Mouse (Mus musculus) bone marrow, adult 2 months (tissue): Measurements from ENCODE around the gene Cad.

ENCODE experiments used
- CTCF ChIP-seq: fragments of 200-500 bp; IDR thresholded peaks from 2 replicates; pipeline ENCODE4 v1.5.1; 2011; ENCODE audit warnings: low read length, control low read depth; ENCODE audit not compliant: control insufficient read depth, insufficient read depth
- POLR2A ChIP-seq: fragments of 200-500 bp; IDR thresholded peaks from 2 replicates; pipeline ENCODE4 v1.6.1; 2011; ENCODE audit warnings: low read depth, mild to moderate bottlenecking, control low read depth, low read length, borderline replicate concordance; ENCODE audit not compliant: control insufficient read depth

DNA sequence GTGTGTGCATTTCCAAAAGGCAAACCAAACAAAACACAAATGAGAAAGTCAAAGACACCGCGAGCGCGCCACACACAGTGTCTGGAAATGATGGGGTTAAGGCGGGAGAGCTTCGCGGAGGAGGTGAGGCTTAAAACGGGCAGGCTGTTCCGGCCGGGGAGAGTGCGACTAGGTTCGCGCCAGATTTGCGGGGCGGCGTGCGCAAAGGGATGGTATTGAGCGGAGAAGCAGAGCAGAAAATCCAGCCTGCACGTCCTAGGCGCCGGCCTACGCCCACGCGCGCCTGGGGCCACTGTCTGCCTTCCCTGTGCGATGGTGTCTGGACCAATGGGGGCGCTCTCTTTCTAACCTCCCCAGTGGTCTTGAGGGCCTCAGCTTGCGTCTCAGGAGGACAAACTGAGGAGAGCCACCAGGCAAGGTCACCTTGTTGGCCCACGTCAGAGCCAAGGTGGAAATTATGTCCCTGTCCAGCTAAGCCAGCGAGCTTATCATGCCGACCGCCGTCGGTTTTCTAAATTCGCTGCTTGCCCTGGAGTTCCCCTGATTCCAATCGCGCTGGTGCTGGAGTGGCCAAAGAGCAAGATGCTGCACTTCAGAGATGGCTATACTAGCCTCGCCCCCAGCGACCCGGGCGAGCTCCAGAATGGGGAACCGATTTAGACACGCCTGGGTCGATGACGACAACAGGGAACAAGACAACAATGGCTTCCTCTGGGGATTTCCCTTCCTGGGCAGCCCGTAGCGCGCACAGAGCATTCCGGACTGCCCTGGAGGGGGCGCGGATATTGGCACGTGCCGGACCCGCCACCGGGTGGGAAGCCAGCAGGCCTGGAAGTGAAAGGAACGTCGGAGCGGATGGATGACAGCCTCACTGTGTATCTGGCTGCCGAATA is 40.5 kb downstream of the Cad start:
- TF ChIP-seq POLR2A, result no peak
- TF ChIP-seq CTCF, result no peak
